In the genomic region with DNA sequence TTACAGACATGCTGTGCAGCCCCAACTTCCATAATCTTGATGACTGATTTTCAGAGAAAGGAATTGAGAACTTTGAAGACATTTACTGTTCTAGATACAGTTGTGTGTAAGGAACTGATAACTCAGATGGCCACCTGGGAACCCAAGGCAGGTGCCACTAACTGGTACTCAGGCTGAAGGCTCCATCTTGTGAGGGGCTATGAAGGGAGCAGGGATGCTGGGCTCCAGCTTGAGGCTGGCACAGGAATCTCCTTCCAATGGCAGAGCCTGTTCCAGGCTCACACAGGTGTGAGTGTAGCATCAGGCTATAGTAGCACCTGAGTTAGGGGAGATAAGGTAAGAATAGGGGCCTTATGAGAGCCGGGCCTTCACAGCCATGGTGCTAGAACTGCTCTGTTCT, we compare ENCODE assay signal across 10 mouse cellular contexts. TPM values are rescaled to one million over a fixed set of nuclear protein-coding genes. Genes with fewer than 3 reads are reported as not detected.
DNase-seq lines count a peak whose midpoint lies in the region; ATAC-seq and TF ChIP-seq lines count a peak whose summit lies in the region.
"Had no signal": no experiment of that assay in that cellular context is flagged by ENCODE, and none has a peak within 500 bp of the region (broad histone marks: within the 10 kb centered on the region; RNA-seq: fewer than 3 reads in every experiment).

No protein-coding gene starts in this region.

- no peaks in the 10 kb centered on the region for H3K9me3 ChIP-seq in kidney, postnatal 0 days (replicated peaks; ENCODE audit: low read length)
- H3K9me3 ChIP-seq in embryonic facial prominence, embryonic 15.5 days (replicated peaks): no peaks in the 10 kb centered on the region
- no peaks in the 10 kb centered on the region for H3K9me3 ChIP-seq in intestine, embryonic 15.5 days
- H3K9me3 ChIP-seq in neural tube, embryonic 12.5 days: no peaks in the 10 kb centered on the region

- intact Hi-C loops in gastrocnemius, postnatal 14 days (cut with DNase I; ENCODE audit: low total_unique reads): no loop called here

- DNase-seq in kidney, postnatal 0 days (ENCODE audit: low spot score): no peak
- no peak for DNase-seq in kidney, postnatal 25 days
- no peak for DNase-seq in gastrocnemius, postnatal 14 days
- DNase-seq in adrenal gland, adult 2 months: no peak
- no peak for DNase-seq in T-cell, adult 2 months (ENCODE audit: low spot score)
- DNase-seq: cerebellum, adult 9-10 months; kidney, adult 9 months had no signal

- TF ChIP-seq CTCF in kidney, postnatal 0 days (IDR thresholded peaks at IDR 0.05; ENCODE audit: low read depth): no peak

- no peaks in the 10 kb centered on the region for H3K27me3 ChIP-seq in kidney, postnatal 0 days (ENCODE audit: insufficient read depth, low read length)
- no peaks in the 10 kb centered on the region for H3K27me3 ChIP-seq in embryonic facial prominence, embryonic 15.5 days
- H3K27me3 ChIP-seq in intestine, embryonic 15.5 days (replicated peaks): no peaks in the 10 kb centered on the region
- no peaks in the 10 kb centered on the region for H3K27me3 ChIP-seq in neural tube, embryonic 12.5 days (replicated peaks)

- peak overlapping the region; percentile 94 for H3K4me2 ChIP-seq in kidney, postnatal 0 days (ENCODE audit: low read length)
- H3K4me2 ChIP-seq in embryonic facial prominence, embryonic 15.5 days (replicated peaks): peak overlapping the region; percentile 90
- peak overlapping the region; percentile 91 for H3K4me2 ChIP-seq in intestine, embryonic 15.5 days (replicated peaks)
- peak overlapping the region; percentile 91 for H3K4me2 ChIP-seq in neural tube, embryonic 12.5 days (replicated peaks)

- H3K4me1 ChIP-seq in kidney, postnatal 0 days (replicated peaks; ENCODE audit: insufficient read depth, low read length): peaks cover 21% of the 10 kb centered on the region; the same call in 1 of the 2 replicates
- peaks cover 42% of the 10 kb centered on the region for H3K4me1 ChIP-seq in embryonic facial prominence, embryonic 15.5 days
- H3K4me1 ChIP-seq in intestine, embryonic 15.5 days (replicated peaks): peaks cover 13% of the 10 kb centered on the region
- H3K4me1 ChIP-seq in neural tube, embryonic 12.5 days: peaks cover 49% of the 10 kb centered on the region

- H3K4me3 ChIP-seq in kidney, postnatal 0 days (replicated peaks; ENCODE audit: low read depth, low read length): peak overlapping the region; percentile 82
- peak overlapping the region; percentile 81; the same call in 1 of the 2 replicates for H3K4me3 ChIP-seq in embryonic facial prominence, embryonic 15.5 days (replicated peaks)
- peak overlapping the region; percentile 87 for H3K4me3 ChIP-seq in intestine, embryonic 15.5 days (replicated peaks)
- peak overlapping the region; percentile 83 for H3K4me3 ChIP-seq in neural tube, embryonic 12.5 days

- no peak for ATAC-seq in kidney, postnatal 0 days (replicated peaks; ENCODE audit: low FRiP score, low read depth)
- ATAC-seq in embryonic facial prominence, embryonic 15.5 days (ENCODE audit: insufficient number of reproducible peaks, low FRiP score, low TSS enrichment, low read depth): no peak
- no peak for ATAC-seq in intestine, embryonic 15.5 days
- ATAC-seq in neural tube, embryonic 12.5 days (ENCODE audit: low FRiP score, low read depth): no peak

- no peaks in the 10 kb centered on the region for H3K36me3 ChIP-seq in kidney, postnatal 0 days (ENCODE audit: insufficient read depth, low read length)
- no peaks in the 10 kb centered on the region for H3K36me3 ChIP-seq in embryonic facial prominence, embryonic 15.5 days
- H3K36me3 ChIP-seq in intestine, embryonic 15.5 days: no peaks in the 10 kb centered on the region
- no peaks in the 10 kb centered on the region for H3K36me3 ChIP-seq in neural tube, embryonic 12.5 days

- WGBS in kidney, postnatal 0 days: 90% methylated on average over 1 of the region's 1 CpGs
- WGBS in embryonic facial prominence, embryonic 15.5 days: 96% methylated on average over 1 of the region's 1 CpGs
- 75% methylated on average over 1 of the region's 1 CpGs for WGBS in intestine, embryonic 15.5 days
- WGBS in neural tube, embryonic 12.5 days: 78% methylated on average over 1 of the region's 1 CpGs

- no peak overlapping the region for H3K27ac ChIP-seq in kidney, postnatal 0 days
- H3K27ac ChIP-seq in embryonic facial prominence, embryonic 15.5 days (replicated peaks): no peak overlapping the region
- H3K27ac ChIP-seq in intestine, embryonic 15.5 days: no peak overlapping the region
- H3K27ac ChIP-seq in neural tube, embryonic 12.5 days: no peak overlapping the region

- H3K9ac ChIP-seq in kidney, postnatal 0 days (ENCODE audit: low read depth, low read length): peak overlapping the region; percentile 89; the same call in 1 of the 2 replicates
- no peak overlapping the region for H3K9ac ChIP-seq in embryonic facial prominence, embryonic 15.5 days
- H3K9ac ChIP-seq in intestine, embryonic 15.5 days: peak overlapping the region; percentile 95
- peak overlapping the region; percentile 94 for H3K9ac ChIP-seq in neural tube, embryonic 12.5 days

RNA-seq across cellular contexts. Expression of gene Heg1, which starts 1.9 kb away (rescaled TPM):
- polyA plus RNA-seq in kidney, postnatal 0 days (2015; fragmentation: Nextera tagmentation; extraction: Ambion mirVana): 17.2 and 17.6 TPM in 2 replicates
- 19.5 and 20.4 TPM in 2 replicates for polyA plus RNA-seq in embryonic facial prominence, embryonic 15.5 days (2015; fragmentation: Nextera tagmentation; extraction: Ambion mirVana)
- 21.2 and 21.4 TPM in 2 replicates for polyA plus RNA-seq in intestine, embryonic 15.5 days (2015; fragmentation: Nextera tagmentation; extraction: Ambion mirVana)
- polyA plus RNA-seq in neural tube, embryonic 12.5 days (2016; fragmentation: Nextera tagmentation; extraction: Ambion mirVana): 19.9 TPM in 2 replicates
- 10 to 100 TPM; 48.0 to 56.4 TPM for total RNA-seq in gastrocnemius, postnatal 14 days (2021)
- 10 to 100 TPM; 51.5 to 80.5 TPM for total RNA-seq in adrenal gland, adult 2 months (2021)
- 25.3 and 32.6 TPM in 2 replicates for polyA plus RNA-seq in adrenal gland, adult 2 months (2012; rRNA removed)
